Mouse (Mus musculus): ENCODE measurements around the gene Gm21954.

- TF ChIP-seq CTCF (IDR thresholded peaks at IDR 0.05; ENCODE audit: control insufficient read depth, insufficient read depth, insufficient replicate concordance, low read depth, low read length) (no peak), POLR2A (IDR thresholded peaks at IDR 0.05; ENCODE audit: control insufficient read depth, low read depth, low read length) (no peak)
Measured at GRCm38 (mm10) chr3:55464226-55464625, 7.8 kb downstream of the Gm21954 start.
